Mouse (Mus musculus) brain, embryonic 14.5 days (tissue): ENCODE results near the gene Dvl1. TPM values are rescaled to one million over a fixed set of nuclear protein-coding genes. Genes with fewer than 3 reads are reported as not detected.

Source experiments
- DNase-seq: peaks from one replicate; pipeline ENCODE4 v3.0.0-alpha.2; 2011; ENCODE audit warnings: low read depth
- CTCF ChIP-seq: fragments of 200-500 bp; IDR thresholded peaks from 2 replicates; pipeline ENCODE4 v1.5.1; 2012; ENCODE audit warnings: inconsistent platforms, mild to moderate bottlenecking, moderate library complexity, borderline replicate concordance; ENCODE audit not compliant: insufficient read depth, insufficient read length; ENCODE audit errors: extremely low read depth
- POLR2A ChIP-seq: fragments of 200-500 bp; IDR thresholded peaks from 2 replicates; pipeline ENCODE4 v1.6.1; 2012; ENCODE audit warnings: mild to moderate bottlenecking, inconsistent platforms, borderline replicate concordance; ENCODE audit not compliant: poor library complexity, insufficient read depth, insufficient read length, severe bottlenecking; ENCODE audit errors: extremely low read depth
- polyA plus RNA-seq: library from polyadenylated mRNA; depleted of rRNA; stranded (reverse); fragments of >200 nt; gene quantifications from 2 replicates; pipeline ENCODE4 v1.2.3, GENCODE M21; 2012

Gene Dvl1
- polyA plus RNA-seq, 1 experiment: 139 TPM

- TF ChIP-seq CTCF (no peak), POLR2A (no peak)
- no peak for DNase-seq
These were observed 9.7 kb downstream of the Dvl1 start for GRCm38 (mm10) chr4:155856881-155857280.

- peak; percentile 46 for DNase-seq
- TF ChIP-seq CTCF (no peak), POLR2A (no peak)
These were observed 12.1 kb downstream of the Dvl1 start for GRCm38 (mm10) chr4:155859318-155859717.

- TF ChIP-seq POLR2A (no peak), CTCF (no peak)
- no peak for DNase-seq
These were observed 14.6 kb downstream of the Dvl1 start for GRCm38 (mm10) chr4:155861787-155862186.

GRCm38 (mm10) chr4:155863001-155863400, 15.8 kb downstream of the Dvl1 start, which contains the start of gene Tas1r3:
Gene Tas1r3, minus strand, starts transcription at chr4:155863362.
- TF ChIP-seq CTCF (no peak), POLR2A (no peak)
- DNase-seq: no peak

- DNase-seq: no peak
- TF ChIP-seq CTCF: no peak
- no peak for TF ChIP-seq POLR2A
These were observed 21.6 kb downstream of the Dvl1 start for GRCm38 (mm10) chr4:155868614-155869298.

- no peak for TF ChIP-seq CTCF
- peak; percentile 97 for TF ChIP-seq POLR2A
These were observed 22.3 kb downstream of the Dvl1 start, which contains the start of the genes Cptp and Ints11 for GRCm38 (mm10) chr4:155869317-155870033. Gene Cptp, minus strand, starts transcription at chr4:155869440. Gene Ints11, plus strand, starts transcription at chr4:155869546.

GRCm38 (mm10) chr4:155871404-155871803, 24.2 kb downstream of the Dvl1 start:
- no peak for DNase-seq
- TF ChIP-seq POLR2A: no peak
- TF ChIP-seq CTCF: no peak

More at GRCm38 (mm10) chr4:155869317-155870033, 22.3 kb downstream of the Dvl1 start, which contains the start of the genes Cptp and Ints11:
- DNase-seq: peak; percentile 98

GRCm38 (mm10) chr4:155883587-155883986, 36.4 kb downstream of the Dvl1 start:
- no peak for DNase-seq
- TF ChIP-seq POLR2A: no peak
- TF ChIP-seq CTCF: no peak

- no peak for TF ChIP-seq POLR2A
- TF ChIP-seq CTCF: no peak
- DNase-seq: no peak
These were observed 39.1 kb downstream of the Dvl1 start for GRCm38 (mm10) chr4:155886330-155886729.

- DNase-seq: no peak
- TF ChIP-seq CTCF (no peak), POLR2A (no peak)
These were observed 40.5 kb downstream of the Dvl1 start for GRCm38 (mm10) chr4:155887674-155888073.

GRCm38 (mm10) chr4:155888181-155888580, 41.0 kb downstream of the Dvl1 start:
- no peak for DNase-seq
- TF ChIP-seq CTCF (no peak), POLR2A (no peak)

GRCm38 (mm10) chr4:155889316-155889715, 42.1 kb downstream of the Dvl1 start:
- TF ChIP-seq CTCF: no peak
- no peak for TF ChIP-seq POLR2A
- DNase-seq: no peak

- no peak for DNase-seq
- TF ChIP-seq POLR2A (no peak), CTCF (no peak)
These were observed 43.8 kb downstream of the Dvl1 start for GRCm38 (mm10) chr4:155891011-155891471.
